Mouse (Mus musculus) spleen, adult 2 months (tissue): ENCODE data around the gene Wnt7b.

ENCODE experiments used
- CTCF ChIP-seq: fragments of 200-500 bp; IDR thresholded peaks from 2 replicates; pipeline ENCODE4 v1.5.1; 2011; ENCODE audit warnings: mild to moderate bottlenecking, inconsistent platforms; ENCODE audit not compliant: insufficient read depth, insufficient read length, insufficient replicate concordance; ENCODE audit errors: extremely low read depth
- POLR2A ChIP-seq: fragments of 200-500 bp; IDR thresholded peaks from 2 replicates; pipeline ENCODE4 v1.6.1; 2011; ENCODE audit warnings: low read depth, low read length, inconsistent platforms

- TF ChIP-seq POLR2A (no peak), CTCF (no peak)
Measured at GRCm38 (mm10) chr15:85494163-85494621, 88.1 kb downstream of the Wnt7b start.
